Mouse (Mus musculus) megakaryocyte, adult 5-6 weeks (primary cell): Measurements from ENCODE around the gene Ankrd39. TPM values are rescaled to one million over a fixed set of nuclear protein-coding genes. Genes with fewer than 3 reads are reported as not detected.

Experiments used
- ATAC-seq: 2 replicates; pipeline ENCODE4 v1.8.0; 2016; ENCODE audit warnings: mild to moderate bottlenecking, inconsistent platforms; ENCODE audit not compliant: poor library complexity, severe bottlenecking
- total RNA-seq, 2 experiments: library from RNA; stranded (forward) in 1 of 2; stranded (reverse) in 1 of 2; fragments of 153-499, 151-499 nt in 1 of 2; fragments of 221-1000, 200-1000 nt in 1 of 2; gene quantifications; 2 replicates each; pipeline versions ENCODE4 v1.2.3 to v1.2.4; 2015 to 2017

The Ankrd39 gene
- total RNA-seq, 2 experiments from 2014 or later: 2.9 to 3.6 TPM

DNA sequence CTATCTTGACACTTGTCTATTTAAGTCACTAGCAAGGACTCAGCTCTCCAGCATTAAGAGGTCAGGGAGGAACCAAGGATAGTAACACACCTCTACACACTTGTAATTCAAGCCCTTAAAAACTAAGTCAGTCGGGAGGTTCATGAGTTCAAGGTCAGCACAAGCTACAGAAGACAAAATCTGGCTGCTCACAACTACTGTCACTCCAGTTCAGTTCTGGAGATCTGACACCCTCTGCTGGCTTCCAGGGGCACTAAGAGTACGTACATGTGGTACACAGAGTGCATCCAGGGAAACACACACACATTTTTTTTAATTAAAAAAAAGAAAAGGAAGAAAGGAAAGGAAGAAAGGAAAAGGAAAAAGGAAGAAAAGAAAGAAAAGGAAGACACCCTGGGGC lies 50.5 kb downstream of the Ankrd39 start:
- no peak for ATAC-seq

DNA sequence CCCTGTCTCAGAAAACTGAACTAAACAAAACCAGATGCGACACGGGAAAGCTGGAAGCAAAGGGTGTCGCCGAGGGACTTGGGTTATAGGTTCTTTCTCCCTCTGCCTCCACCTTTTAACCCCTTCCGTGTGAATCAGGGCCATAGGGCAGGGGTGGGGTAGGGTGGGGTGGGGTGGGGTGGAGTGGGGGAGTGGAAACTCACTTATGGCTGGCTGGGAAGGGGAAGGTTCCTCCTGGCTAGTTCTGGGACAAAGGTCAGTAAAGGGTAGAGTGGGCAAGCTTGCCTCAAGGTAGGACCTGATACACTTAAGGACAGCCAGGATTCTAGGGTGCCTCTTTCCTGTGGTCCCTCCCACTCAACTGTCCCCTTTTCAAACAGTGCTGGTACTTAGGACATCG lies 53.9 kb downstream of the Ankrd39 start:
- no peak for ATAC-seq

DNA sequence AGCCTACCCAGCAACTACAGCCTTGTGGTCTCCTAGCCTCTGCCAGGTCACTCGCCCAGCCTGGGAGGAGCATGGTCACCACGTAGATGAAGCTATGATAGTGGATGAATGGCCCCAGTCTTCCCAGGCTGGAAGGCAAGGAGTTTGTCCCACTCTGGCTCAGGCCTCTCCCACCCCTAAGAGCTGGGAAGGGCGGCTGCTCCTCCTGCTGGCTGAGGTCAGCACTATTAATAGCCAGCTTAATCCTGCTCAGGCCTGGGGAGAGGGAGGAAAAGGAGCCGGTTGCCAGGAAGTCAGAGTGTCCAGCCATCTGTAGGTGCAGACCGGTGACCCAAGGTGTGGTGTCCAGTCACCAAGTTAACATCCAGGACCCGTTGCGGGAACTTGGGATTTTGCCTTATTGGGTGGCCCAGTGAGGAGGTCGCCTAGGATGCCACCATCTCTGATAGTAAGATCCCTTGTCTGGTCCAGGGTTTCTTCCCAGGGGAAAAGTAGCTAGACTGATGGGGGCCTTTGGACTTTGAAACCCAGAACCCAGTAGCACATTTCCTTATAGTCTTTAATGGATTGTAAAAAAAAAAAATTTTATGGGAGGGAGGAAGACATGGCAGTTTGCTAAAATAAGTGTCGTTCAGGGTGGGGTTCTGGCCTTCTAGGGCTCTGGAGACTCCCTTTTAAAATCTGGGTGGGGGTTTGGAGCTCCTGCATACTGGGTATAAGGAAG lies 54.7 kb downstream of the Ankrd39 start:
- ATAC-seq: no peak

DNA sequence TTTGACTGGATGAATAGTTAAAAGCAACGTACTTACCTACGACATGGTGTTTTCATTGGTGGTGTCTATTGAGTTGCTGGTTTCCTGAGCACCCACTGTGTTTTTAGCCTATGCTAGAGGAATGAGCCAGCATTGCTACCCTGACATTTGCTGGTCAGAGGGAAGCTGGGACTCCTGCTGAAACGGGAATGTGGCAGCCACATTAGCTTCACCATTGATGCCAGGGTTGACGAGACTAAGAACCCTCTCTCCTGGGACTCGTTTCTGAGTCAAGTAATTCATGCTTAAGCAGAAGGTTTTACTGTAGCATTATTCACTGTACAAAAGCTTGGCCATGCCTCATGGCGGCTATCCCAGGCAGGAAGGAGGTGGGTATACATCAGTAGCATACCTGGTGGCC lies 57.6 kb downstream of the Ankrd39 start:
- no peak for ATAC-seq

Other genes with a start within 250 kb of the Ankrd39 start
- gene Arid5a, start 239.7 kb downstream of the Ankrd39 start, total RNA-seq (2015): 14.1 and 14.6 TPM in 2 replicates
- gene Arid5a, start 239.7 kb downstream of the Ankrd39 start, total RNA-seq (2017): 27.0 and 31.9 TPM in 2 replicates
- gene Kansl3, start 178.3 kb downstream of the Ankrd39 start, total RNA-seq (2015): 12.6 and 13.9 TPM in 2 replicates
- gene Kansl3, start 178.3 kb downstream of the Ankrd39 start, total RNA-seq (2017): 28.2 and 31.5 TPM in 2 replicates
- not detected in 2 replicates for gene Fer1l5, start 175.2 kb downstream of the Ankrd39 start, total RNA-seq (2015)
- gene Fer1l5, start 175.2 kb downstream of the Ankrd39 start, total RNA-seq (2017): 0.37 TPM in 1 of 2 replicates, not detected in the other
- gene Lman2l, start 102.2 kb downstream of the Ankrd39 start, total RNA-seq (2015): 23.9 and 25.4 TPM in 2 replicates
- 14.4 and 15.8 TPM in 2 replicates for gene Lman2l, start 102.2 kb downstream of the Ankrd39 start, total RNA-seq (2017)
- gene Cnnm4, start 75.8 kb downstream of the Ankrd39 start, total RNA-seq (2015): 17.8 and 22.7 TPM in 2 replicates
- gene Cnnm4, start 75.8 kb downstream of the Ankrd39 start, total RNA-seq (2017): 15.2 and 16.3 TPM in 2 replicates
- gene Cnnm3, start 35.6 kb downstream of the Ankrd39 start, total RNA-seq (2015): 14.4 and 15.1 TPM in 2 replicates
- 6.8 and 11.1 TPM in 2 replicates for gene Cnnm3, start 35.6 kb downstream of the Ankrd39 start, total RNA-seq (2017)
- 2.3 and 2.4 TPM in 2 replicates for gene Ankrd23, start 10.6 kb downstream of the Ankrd39 start, total RNA-seq (2015)
- gene Ankrd23, start 10.6 kb downstream of the Ankrd39 start, total RNA-seq (2017): 2.2 and 9.8 TPM in 2 replicates
- gene Gm42417, start 8.0 kb downstream of the Ankrd39 start, total RNA-seq (2015): not detected in 2 replicates
- not detected in 2 replicates for gene Gm42417, start 8.0 kb downstream of the Ankrd39 start, total RNA-seq (2017)
- gene Sema4c, start 10.9 kb upstream of the Ankrd39 start, total RNA-seq (2015): 1.5 and 2.1 TPM in 2 replicates
- gene Sema4c, start 10.9 kb upstream of the Ankrd39 start, total RNA-seq (2017): 1.8 and 3.6 TPM in 2 replicates
- gene Fam178b, start 135.7 kb upstream of the Ankrd39 start, total RNA-seq (2015): 0.62 TPM in 1 of 2 replicates, not detected in the other
- not detected in 2 replicates for gene Fam178b, start 135.7 kb upstream of the Ankrd39 start, total RNA-seq (2017)
- gene Cox5b, start 144.0 kb upstream of the Ankrd39 start, total RNA-seq (2015): 370 and 491 TPM in 2 replicates
- gene Cox5b, start 144.0 kb upstream of the Ankrd39 start, total RNA-seq (2017): 820 and 835 TPM in 2 replicates
- 0.33 TPM in 1 of 2 replicates, not detected in the other for gene 4933424G06Rik, start 162.7 kb upstream of the Ankrd39 start, total RNA-seq (2015)
- gene 4933424G06Rik, start 162.7 kb upstream of the Ankrd39 start, total RNA-seq (2017): not detected in 2 replicates
- gene Actr1b, start 167.0 kb upstream of the Ankrd39 start, total RNA-seq (2015): 14.0 and 17.4 TPM in 2 replicates
- 34.7 and 37.7 TPM in 2 replicates for gene Actr1b, start 167.0 kb upstream of the Ankrd39 start, total RNA-seq (2017)
- gene Zap70, start 214.4 kb upstream of the Ankrd39 start, total RNA-seq (2015): 0.71 and 1.7 TPM in 2 replicates
- gene Zap70, start 214.4 kb upstream of the Ankrd39 start, total RNA-seq (2017): 0.77 and 1.5 TPM in 2 replicates